Mouse (Mus musculus): Measurements from ENCODE around the gene Atp6v1g3.

DNA sequence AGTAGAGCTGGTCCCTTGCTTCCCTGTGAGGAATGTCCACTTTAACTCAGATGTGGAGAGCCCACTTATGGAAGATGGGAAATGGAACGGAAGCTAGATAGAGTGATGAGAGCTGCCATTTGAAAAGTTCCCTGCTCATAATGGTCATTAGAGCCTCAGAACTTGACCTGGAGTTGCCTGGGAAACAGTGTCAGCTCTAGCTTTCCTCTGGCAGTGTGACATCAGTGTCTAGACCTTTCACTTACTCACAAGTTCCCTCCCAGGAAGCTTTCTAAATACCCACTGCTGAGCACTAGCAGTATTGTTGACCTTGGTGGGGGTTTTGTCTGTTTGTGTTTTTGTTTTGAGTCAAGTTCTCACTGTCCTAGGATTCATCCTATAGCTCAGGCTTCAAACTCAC lies 15.2 kb downstream of the Atp6v1g3 start:
- TF ChIP-seq FLI1 (IDR thresholded peaks at IDR 0.05; ENCODE audit: low read length) = no peak
- no peak for TF ChIP-seq GATA1 (IDR thresholded peaks at IDR 0.05; ENCODE audit: borderline replicate concordance, low read length)
